Comparison of ENCODE assay signal across 28 mouse cellular contexts in genomic region chr10:13702688-13703087, GRCm38 (mm10).
DNase-seq lines count a peak whose midpoint lies in the region; ATAC-seq and TF ChIP-seq lines count a peak whose summit lies in the region.
"Had no signal": no experiment of that assay in that cellular context is flagged by ENCODE, and none has a peak within 500 bp of the region (broad histone marks: within the 10 kb centered on the region; RNA-seq: fewer than 3 reads in every experiment).

No protein-coding gene starts in this region.

- H3K9me3 ChIP-seq in forebrain, embryonic 13.5 days (replicated peaks): no peaks in the 10 kb centered on the region
- no peaks in the 10 kb centered on the region for H3K9me3 ChIP-seq in forebrain, embryonic 15.5 days
- no peaks in the 10 kb centered on the region for H3K9me3 ChIP-seq in heart, embryonic 11.5 days (replicated peaks; ENCODE audit: control insufficient read depth, low read length)
- H3K9me3 ChIP-seq in heart, embryonic 14.5 days (ENCODE audit: control insufficient read depth, low read length): no peaks in the 10 kb centered on the region
- no peaks in the 10 kb centered on the region for H3K9me3 ChIP-seq in midbrain, embryonic 11.5 days (ENCODE audit: control insufficient read depth, low read length)
- H3K9me3 ChIP-seq in midbrain, embryonic 14.5 days (ENCODE audit: control insufficient read depth, low read length): no peaks in the 10 kb centered on the region
- H3K9me3 ChIP-seq: embryonic facial prominence, embryonic 12.5 days; forebrain, embryonic 12.5 days; G1E had no signal

- 76% methylated on average over 6 of the region's 6 CpGs for WGBS in forebrain, embryonic 13.5 days
- WGBS in forebrain, embryonic 15.5 days: 72% methylated on average over 6 of the region's 6 CpGs
- WGBS in heart, embryonic 11.5 days (ENCODE audit: insufficient replicate concordance): 32% methylated on average over 6 of the region's 6 CpGs
- WGBS in heart, adult 2 months: 67% methylated on average over 6 of the region's 6 CpGs
- 16% methylated on average over 6 of the region's 6 CpGs for WGBS in heart, embryonic 14.5 days
- 83% methylated on average over 6 of the region's 6 CpGs for WGBS in midbrain, embryonic 11.5 days
- 88% methylated on average over 6 of the region's 6 CpGs for WGBS in midbrain, embryonic 14.5 days

- DNase-seq in heart, adult 2 months: no peak
- DNase-seq in heart, postnatal 4 days: no peak
- peak; percentile 61 for DNase-seq in midbrain, embryonic 11.5 days (ENCODE audit: low spot score, missing footprints)
- DNase-seq in midbrain, embryonic 14.5 days: no peak
- DNase-seq: adrenal gland, postnatal 10 days; adrenal gland, postnatal 36 days; B cell, adult 2 months; forebrain, postnatal 0 days; gastrocnemius, adult 2 months; gastrocnemius, postnatal 14 days; heart, adult 18-20 months; heart, postnatal 14 days; kidney, adult 18-20 months; kidney, adult 9 months had no signal

- H3K79me2 ChIP-seq in heart, adult 2 months (replicated peaks; ENCODE audit: control insufficient read depth, insufficient read depth, low read length): 0 out of 2 replicates have a peak, but pooled peaks cover 2% of the 10 kb centered on the region

- no peak for TF ChIP-seq EP300 in heart, adult 2 months (IDR thresholded peaks at IDR 0.05; ENCODE audit: insufficient read depth, low read depth, low read length)

- peaks cover 4% of the 10 kb centered on the region; the same call in 1 of the 2 replicates for H3K4me1 ChIP-seq in forebrain, embryonic 13.5 days
- 0 out of 2 replicates have a peak, but pooled peaks cover 2% of the 10 kb centered on the region for H3K4me1 ChIP-seq in forebrain, embryonic 15.5 days
- H3K4me1 ChIP-seq in heart, embryonic 11.5 days (ENCODE audit: control insufficient read depth, insufficient read depth, low read length): peaks cover 12% of the 10 kb centered on the region
- H3K4me1 ChIP-seq in heart, adult 2 months (ENCODE audit: control insufficient read depth, insufficient read depth, low read length): no peaks in the 10 kb centered on the region
- H3K4me1 ChIP-seq in heart, embryonic 14.5 days (ENCODE audit: control insufficient read depth in 2 of 2, insufficient read depth in 2 of 2, low read length in 2 of 2): peaks cover 8 to 14% of the 10 kb centered on the region in 2 experiments
- H3K4me1 ChIP-seq in midbrain, embryonic 11.5 days (ENCODE audit: control insufficient read depth, insufficient read depth, low read length): no peaks in the 10 kb centered on the region
- no peaks in the 10 kb centered on the region for H3K4me1 ChIP-seq in midbrain, embryonic 14.5 days (ENCODE audit: control insufficient read depth, insufficient read depth, low read length)
- H3K4me1 ChIP-seq: embryonic facial prominence, embryonic 12.5 days; forebrain, embryonic 12.5 days had no signal

- H3K27me3 ChIP-seq in forebrain, embryonic 13.5 days: no peaks in the 10 kb centered on the region
- no peaks in the 10 kb centered on the region for H3K27me3 ChIP-seq in forebrain, embryonic 15.5 days
- no peaks in the 10 kb centered on the region for H3K27me3 ChIP-seq in heart, embryonic 11.5 days (ENCODE audit: control insufficient read depth, insufficient read depth, low read length)
- no peaks in the 10 kb centered on the region for H3K27me3 ChIP-seq in heart, adult 2 months (ENCODE audit: control insufficient read depth, insufficient read depth, low read length)
- no peaks in the 10 kb centered on the region for H3K27me3 ChIP-seq in heart, embryonic 14.5 days (ENCODE audit: control insufficient read depth, insufficient read depth, low read length)
- H3K27me3 ChIP-seq in midbrain, embryonic 11.5 days (ENCODE audit: control insufficient read depth, insufficient read depth, low read length): no peaks in the 10 kb centered on the region
- H3K27me3 ChIP-seq in midbrain, embryonic 14.5 days (ENCODE audit: control insufficient read depth, insufficient read depth, low read length): no peaks in the 10 kb centered on the region
- H3K27me3 ChIP-seq: CH12.LX; embryonic facial prominence, embryonic 12.5 days; forebrain, embryonic 12.5 days had no signal

- TF ChIP-seq CTCF in heart, adult 2 months (IDR thresholded peaks at IDR 0.05): no peak

- peak; percentile 33; the same call in 1 of the 2 replicates for ATAC-seq in forebrain, embryonic 13.5 days
- no peak for ATAC-seq in forebrain, embryonic 15.5 days (replicated peaks)
- no peak for ATAC-seq in heart, embryonic 11.5 days (replicated peaks; ENCODE audit: insufficient number of reproducible peaks, low FRiP score, low TSS enrichment)
- no peak for ATAC-seq in heart, embryonic 14.5 days (ENCODE audit: insufficient number of reproducible peaks, insufficient read depth, low FRiP score, low read depth)
- ATAC-seq in midbrain, embryonic 11.5 days (ENCODE audit: low FRiP score): no peak
- ATAC-seq in midbrain, embryonic 14.5 days (ENCODE audit: low FRiP score, low TSS enrichment): no peak
- ATAC-seq: forebrain, postnatal 0 days; hindbrain, postnatal 0 days; inflammation-experienced regulatory T-cells, adult 6 months; intestine, embryonic 16.5 days; Patski had no signal

- H3K9ac ChIP-seq in forebrain, embryonic 13.5 days: no peak overlapping the region
- no peak overlapping the region for H3K9ac ChIP-seq in forebrain, embryonic 15.5 days (replicated peaks)
- no peak overlapping the region for H3K9ac ChIP-seq in heart, embryonic 11.5 days (ENCODE audit: low read depth, low read length)
- no peak overlapping the region for H3K9ac ChIP-seq in heart, adult 2 months (ENCODE audit: low read depth, low read length)
- H3K9ac ChIP-seq in heart, embryonic 14.5 days (ENCODE audit: low read length): no peak overlapping the region
- no peak overlapping the region for H3K9ac ChIP-seq in midbrain, embryonic 11.5 days (ENCODE audit: low read length)
- no peak overlapping the region for H3K9ac ChIP-seq in midbrain, embryonic 14.5 days (replicated peaks; ENCODE audit: low read length)
- H3K9ac ChIP-seq: embryonic facial prominence, embryonic 12.5 days; forebrain, embryonic 12.5 days; forebrain, postnatal 0 days; hindbrain, embryonic 14.5 days had no signal

- H3K4me3 ChIP-seq in forebrain, embryonic 13.5 days: no peak overlapping the region
- H3K4me3 ChIP-seq in forebrain, embryonic 15.5 days: no peak overlapping the region
- H3K4me3 ChIP-seq in heart, embryonic 11.5 days (ENCODE audit: low read depth, low read length): no peak overlapping the region
- no peak overlapping the region for H3K4me3 ChIP-seq in heart, adult 2 months
- no peak overlapping the region for H3K4me3 ChIP-seq in heart, embryonic 14.5 days (ENCODE audit: control insufficient read depth in 1 of 2, insufficient read depth in 1 of 2, low read depth in 1 of 2, low read length in 2 of 2)
- H3K4me3 ChIP-seq in midbrain, embryonic 11.5 days (ENCODE audit: low read depth, low read length): no peak overlapping the region
- H3K4me3 ChIP-seq in midbrain, embryonic 14.5 days (replicated peaks; ENCODE audit: low read depth, low read length): no peak overlapping the region
- H3K4me3 ChIP-seq: embryonic facial prominence, embryonic 12.5 days; erythroblast, embryonic 14.5 days; forebrain, embryonic 12.5 days; gastrocnemius, adult 2 months had no signal

- H3K36me3 ChIP-seq in forebrain, embryonic 13.5 days (ENCODE audit: poor library complexity, severe bottlenecking): no peaks in the 10 kb centered on the region
- no peaks in the 10 kb centered on the region for H3K36me3 ChIP-seq in forebrain, embryonic 15.5 days
- no peaks in the 10 kb centered on the region for H3K36me3 ChIP-seq in heart, embryonic 11.5 days (ENCODE audit: control insufficient read depth, insufficient read depth, low read length)
- H3K36me3 ChIP-seq in heart, adult 2 months (ENCODE audit: control insufficient read depth, insufficient read depth, low read length): no peaks in the 10 kb centered on the region
- no peaks in the 10 kb centered on the region for H3K36me3 ChIP-seq in heart, embryonic 14.5 days (ENCODE audit: control insufficient read depth, insufficient read depth, low read length)
- H3K36me3 ChIP-seq in midbrain, embryonic 11.5 days (ENCODE audit: control insufficient read depth, insufficient read depth, low read length): no peaks in the 10 kb centered on the region
- no peaks in the 10 kb centered on the region for H3K36me3 ChIP-seq in midbrain, embryonic 14.5 days (ENCODE audit: control insufficient read depth, insufficient read depth, low read length)
- H3K36me3 ChIP-seq: embryonic facial prominence, embryonic 12.5 days; forebrain, embryonic 12.5 days; G1E had no signal

- H3K4me2 ChIP-seq in forebrain, embryonic 13.5 days: no peak overlapping the region
- H3K4me2 ChIP-seq in forebrain, embryonic 15.5 days (replicated peaks): no peak overlapping the region
- peak overlapping the region; percentile 31 for H3K4me2 ChIP-seq in heart, embryonic 11.5 days
- peak overlapping the region; percentile 26 for H3K4me2 ChIP-seq in heart, embryonic 14.5 days (ENCODE audit: low read length)
- no peak overlapping the region for H3K4me2 ChIP-seq in midbrain, embryonic 11.5 days
- no peak overlapping the region for H3K4me2 ChIP-seq in midbrain, embryonic 14.5 days (ENCODE audit: low read length)
- H3K4me2 ChIP-seq: embryonic facial prominence, embryonic 12.5 days; forebrain, embryonic 12.5 days; hindbrain, embryonic 14.5 days had no signal

- TF ChIP-seq POLR2A in heart, adult 2 months (IDR thresholded peaks at IDR 0.05; ENCODE audit: insufficient read depth, low read depth, low read length): no peak

- no peak overlapping the region for H3K27ac ChIP-seq in forebrain, embryonic 13.5 days
- H3K27ac ChIP-seq in forebrain, embryonic 15.5 days (replicated peaks): no peak overlapping the region
- H3K27ac ChIP-seq in heart, embryonic 11.5 days (ENCODE audit: low read depth, low read length): no peak overlapping the region
- H3K27ac ChIP-seq in heart, adult 2 months: no peak overlapping the region
- H3K27ac ChIP-seq in heart, embryonic 14.5 days (replicated peaks in 1 of 2; ENCODE audit: control insufficient read depth in 1 of 2, insufficient read depth in 1 of 2, low read depth in 2 of 2, low read length in 2 of 2): 0 out of 4 replicates have a peak overlapping the region, but pooled peaks of 1 of the 2 experiments have one; percentile 14
- no peak overlapping the region for H3K27ac ChIP-seq in midbrain, embryonic 11.5 days (ENCODE audit: low read depth, low read length)
- H3K27ac ChIP-seq in midbrain, embryonic 14.5 days (replicated peaks; ENCODE audit: low read depth, low read length): no peak overlapping the region
- H3K27ac ChIP-seq: embryonic facial prominence, embryonic 12.5 days; forebrain, embryonic 12.5 days; gastrocnemius, adult 2 months; hindbrain, embryonic 14.5 days; hindbrain, postnatal 0 days had no signal

- intact Hi-C loops in heart, adult 2 months (cut with DNase I): no loop called here

Comparison
In these comparisons a context has a peak if more than half of its experiments do, and no peak if none do; other contexts are left out.
1. H3K4me2 ChIP-seq: peak in heart, embryonic 11.5 days (single experiment) and heart, embryonic 14.5 days (single experiment); none in forebrain, embryonic 13.5 days (single experiment), forebrain, embryonic 15.5 days (single experiment), midbrain, embryonic 11.5 days (single experiment) and midbrain, embryonic 14.5 days (single experiment).